Mouse (Mus musculus) layer of hippocampus, adult 9-10 months (tissue): ENCODE data around the gene Thoc3.
A peak's percentile ranks its signal among the peaks of the same experiment; 100 is the strongest.

Experiments used
- DNase-seq: peaks from one replicate; pipeline ENCODE4 v3.0.0; 2022; ENCODE audit warnings: low spot score

The Thoc3 gene

DNA sequence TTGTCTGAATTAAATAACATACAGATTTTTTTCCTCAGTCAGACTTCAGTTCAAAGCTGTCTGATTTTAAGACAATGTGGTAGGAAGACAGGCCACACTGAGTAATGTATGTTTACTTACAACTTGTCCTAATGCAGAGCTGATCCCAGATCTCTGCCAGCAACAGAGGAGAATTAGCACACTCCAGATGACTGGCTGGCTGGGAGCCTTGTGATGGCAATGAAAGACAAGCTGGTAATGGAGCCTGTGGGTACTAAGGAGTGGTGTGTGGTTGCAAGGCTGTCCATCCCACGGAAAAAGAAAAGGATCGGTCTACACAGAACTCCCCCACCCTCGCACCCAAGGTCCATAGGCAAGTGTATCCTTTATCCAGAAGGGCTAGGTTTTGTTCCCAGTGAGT, 25.0 kb downstream of the Thoc3 start:
- peak; percentile 25 for DNase-seq

DNA sequence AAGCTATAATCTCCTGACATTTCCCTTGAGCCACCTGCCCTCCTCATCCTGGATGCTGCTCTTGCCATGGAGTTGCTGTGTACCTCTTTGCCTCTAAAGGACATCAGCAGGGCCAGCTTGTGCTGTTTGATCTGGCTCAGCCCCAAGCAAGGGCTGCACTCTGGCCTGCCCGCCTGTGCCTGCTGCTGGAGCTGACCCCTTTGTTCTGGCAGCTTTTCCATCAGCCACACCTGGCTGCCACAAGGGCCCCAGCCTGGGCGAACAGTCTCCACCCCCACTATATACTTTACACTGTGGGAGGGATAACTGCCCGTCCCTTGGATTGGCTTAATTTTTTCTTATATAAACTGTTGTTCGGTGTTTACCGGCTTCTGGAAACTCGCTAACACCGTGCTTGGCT, 28.7 kb downstream of the Thoc3 start:
- DNase-seq: no peak

DNA sequence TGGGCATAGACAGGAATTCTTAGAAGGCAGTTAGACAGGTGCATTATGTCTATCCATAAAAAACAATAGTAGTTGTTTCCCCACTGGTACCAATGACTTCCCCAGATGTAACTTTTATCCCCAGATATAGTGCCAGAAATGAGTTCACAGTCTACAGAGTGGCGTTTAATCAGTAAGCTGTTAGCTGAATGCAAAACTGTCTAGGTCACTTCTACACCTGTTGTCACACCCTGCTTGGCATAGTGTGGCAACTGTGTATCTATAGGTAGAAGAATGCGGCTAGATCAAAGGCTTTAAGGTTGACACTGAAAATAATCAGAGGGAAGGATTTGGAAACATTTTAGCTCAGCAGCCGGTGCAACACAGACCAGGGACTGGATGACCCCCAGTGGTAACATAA, 29.8 kb downstream of the Thoc3 start:
- no peak for DNase-seq

DNA sequence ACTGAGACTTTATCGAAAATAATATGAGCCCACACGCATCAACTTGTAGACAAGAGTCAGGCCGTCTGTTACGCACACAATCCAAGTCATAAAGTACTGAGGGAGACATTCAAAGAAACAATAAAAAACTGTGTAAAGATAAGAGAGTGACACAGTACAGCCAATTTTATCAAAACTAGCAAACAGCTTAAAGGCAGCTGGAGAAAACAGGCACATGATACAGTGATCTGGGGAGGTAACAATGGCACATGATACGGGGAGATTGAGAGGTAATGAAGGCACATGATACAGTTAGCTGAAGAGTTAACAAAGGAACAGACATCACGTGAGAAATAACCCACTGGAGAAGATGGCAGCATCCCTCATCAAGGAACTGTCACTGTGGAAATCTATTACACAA, 31.6 kb downstream of the Thoc3 start:
- no peak for DNase-seq

DNA sequence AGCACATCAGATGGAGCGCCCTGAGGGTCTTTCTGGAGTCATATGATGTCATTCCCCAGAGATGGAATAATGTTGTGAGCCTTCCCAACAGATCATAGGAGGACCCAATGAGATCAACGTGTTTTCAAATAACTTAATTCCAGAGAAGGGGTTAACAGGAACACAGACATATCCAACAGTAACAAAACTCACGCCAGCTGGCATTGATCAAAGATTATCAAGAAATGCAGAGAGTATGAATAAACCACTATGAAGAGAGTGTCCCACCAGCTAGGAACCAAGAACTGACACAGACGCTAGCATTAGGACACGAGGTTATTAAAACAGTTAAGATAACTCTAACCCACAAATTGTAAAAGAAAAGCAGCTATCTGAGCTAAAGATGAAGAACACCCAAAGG, 32.0 kb downstream of the Thoc3 start:
- DNase-seq: no peak

DNA sequence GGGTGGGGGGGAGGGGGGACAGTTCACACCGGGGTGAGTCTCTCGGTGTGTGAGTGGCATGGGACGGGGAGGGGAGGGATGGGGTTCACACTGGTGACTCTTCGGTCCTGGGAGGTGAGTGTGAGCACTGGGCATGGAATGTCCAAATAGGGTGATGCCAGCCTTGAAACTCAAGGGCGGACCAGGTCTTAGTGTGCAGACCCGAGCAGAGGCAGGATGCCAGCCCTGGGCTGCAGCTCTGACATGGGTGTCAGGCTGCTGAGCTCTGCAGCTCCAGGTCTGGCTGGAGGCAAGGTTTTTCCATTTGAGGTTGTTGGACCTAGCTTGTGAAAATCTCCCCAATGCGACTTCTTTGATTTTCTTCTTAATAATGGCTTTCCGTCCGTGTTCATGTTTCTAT, 37.5 kb downstream of the Thoc3 start:
- DNase-seq: no peak

DNA sequence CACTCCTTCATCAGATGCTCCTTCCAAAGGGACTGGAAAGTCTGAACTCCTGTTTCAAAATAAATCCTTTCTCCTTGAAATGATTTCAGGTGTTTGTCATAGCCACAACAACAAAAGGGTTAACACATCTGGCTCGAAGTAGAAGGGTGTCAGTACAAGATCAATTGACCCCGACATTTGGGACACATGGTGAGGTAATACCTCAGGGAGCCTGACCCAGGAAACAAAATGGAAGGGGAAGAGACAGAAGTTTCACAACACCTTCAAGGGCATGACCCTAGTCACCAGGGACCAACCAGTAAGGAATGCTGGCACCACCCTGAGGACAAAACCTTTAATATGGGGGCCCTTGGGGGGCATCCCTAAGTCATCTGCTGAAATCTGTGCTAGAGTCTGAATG, 38.6 kb downstream of the Thoc3 start:
- DNase-seq: no peak

DNA sequence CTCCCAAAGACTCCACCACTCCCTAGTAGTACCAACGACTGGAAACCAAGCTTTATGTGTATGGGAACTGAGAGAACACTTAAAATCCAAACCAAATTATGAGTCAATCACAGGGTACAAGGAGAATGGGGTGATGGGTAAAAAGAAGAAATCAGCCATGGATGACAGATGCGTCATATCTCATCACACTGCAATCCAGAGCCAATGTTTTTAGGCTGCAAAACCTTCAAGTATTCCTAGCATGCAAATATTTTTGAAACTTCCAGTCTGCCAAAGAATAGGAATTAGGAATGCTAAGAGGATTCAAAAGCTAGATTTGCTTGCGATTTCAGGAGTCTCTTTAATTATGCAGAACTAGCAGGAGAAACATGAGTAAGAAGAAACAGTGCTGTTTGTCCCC, 39.9 kb downstream of the Thoc3 start:
- no peak for DNase-seq

DNA sequence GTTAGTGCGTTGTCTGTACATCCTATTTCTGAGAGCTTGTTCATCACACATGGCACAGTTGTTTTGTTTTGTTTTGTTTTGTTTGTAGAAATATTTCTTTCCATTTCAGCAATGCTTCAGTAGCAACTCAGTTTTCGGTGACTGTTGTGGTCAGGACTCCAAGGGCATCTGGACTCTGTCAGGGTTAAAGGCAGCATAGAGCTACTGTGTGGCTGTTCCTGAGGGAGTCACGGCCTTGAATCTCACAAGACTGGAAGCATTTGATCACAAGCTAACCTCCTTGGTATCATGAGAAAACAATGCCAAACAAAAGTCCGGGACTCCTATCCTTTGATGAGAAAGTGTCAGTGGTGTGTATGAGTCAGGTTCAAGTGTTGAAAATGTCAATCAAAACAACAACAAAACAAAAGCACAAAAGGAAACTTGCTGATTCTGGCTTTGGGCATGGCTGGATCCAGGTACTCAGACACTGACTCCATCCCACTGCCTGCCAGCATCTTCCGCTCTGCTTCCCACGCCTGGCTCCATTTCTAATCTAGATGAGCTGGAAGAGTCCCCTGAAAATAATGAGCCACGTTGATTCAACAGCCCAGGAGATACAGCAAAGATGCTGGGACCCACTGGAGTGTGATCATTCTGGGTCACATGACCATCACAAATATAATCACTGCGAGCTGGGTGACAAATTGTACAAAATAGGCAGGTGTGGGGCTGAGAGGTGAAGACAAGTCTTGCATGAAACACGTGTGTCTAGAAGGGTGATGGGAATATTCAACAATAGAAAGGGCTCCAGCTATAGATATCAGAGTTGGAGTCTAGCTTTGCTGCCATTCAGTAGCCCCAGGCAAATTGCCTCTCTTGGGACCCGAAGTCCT, 41.6 kb downstream of the Thoc3 start:
- no peak for DNase-seq

DNA sequence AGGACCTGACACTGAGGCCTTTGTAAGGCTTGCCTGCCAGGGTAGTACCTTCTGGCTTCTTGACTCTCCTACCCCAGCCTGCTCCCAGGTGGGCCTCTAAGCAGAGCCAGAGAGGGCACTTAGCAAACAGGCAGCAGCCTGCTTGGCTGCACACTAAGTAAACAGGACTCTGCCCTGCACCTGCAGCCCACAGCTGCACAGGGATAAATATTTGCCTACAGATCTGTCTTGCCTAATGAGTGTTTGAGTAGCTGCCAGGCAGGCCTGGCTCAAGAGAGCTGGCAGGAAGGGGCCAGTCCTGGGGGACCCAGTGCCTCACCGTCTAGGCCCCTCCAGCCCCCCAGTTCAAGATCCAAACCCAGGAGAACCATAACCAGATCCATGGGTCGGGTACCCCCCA, 43.4 kb downstream of the Thoc3 start:
- DNase-seq: no peak

DNA sequence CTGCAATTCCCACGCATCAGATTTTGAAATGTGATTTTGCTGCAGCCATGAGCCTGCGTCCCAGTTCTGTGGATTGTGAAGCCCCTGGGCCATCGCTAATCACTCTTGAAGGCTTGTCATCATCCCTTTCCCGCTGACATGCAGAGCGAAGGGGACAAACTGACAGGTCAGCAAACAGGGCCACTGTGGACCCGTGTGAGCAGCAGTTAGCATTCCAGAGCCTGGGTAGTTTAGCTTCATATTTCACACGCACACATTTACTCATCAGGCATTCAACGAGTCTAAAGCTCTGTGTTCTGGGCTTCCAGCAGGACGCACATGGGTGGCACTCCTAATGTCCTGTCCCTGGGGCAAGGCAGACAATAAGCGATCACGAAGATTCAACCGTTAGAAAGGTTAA, 48.4 kb downstream of the Thoc3 start:
- DNase-seq: no peak

DNA sequence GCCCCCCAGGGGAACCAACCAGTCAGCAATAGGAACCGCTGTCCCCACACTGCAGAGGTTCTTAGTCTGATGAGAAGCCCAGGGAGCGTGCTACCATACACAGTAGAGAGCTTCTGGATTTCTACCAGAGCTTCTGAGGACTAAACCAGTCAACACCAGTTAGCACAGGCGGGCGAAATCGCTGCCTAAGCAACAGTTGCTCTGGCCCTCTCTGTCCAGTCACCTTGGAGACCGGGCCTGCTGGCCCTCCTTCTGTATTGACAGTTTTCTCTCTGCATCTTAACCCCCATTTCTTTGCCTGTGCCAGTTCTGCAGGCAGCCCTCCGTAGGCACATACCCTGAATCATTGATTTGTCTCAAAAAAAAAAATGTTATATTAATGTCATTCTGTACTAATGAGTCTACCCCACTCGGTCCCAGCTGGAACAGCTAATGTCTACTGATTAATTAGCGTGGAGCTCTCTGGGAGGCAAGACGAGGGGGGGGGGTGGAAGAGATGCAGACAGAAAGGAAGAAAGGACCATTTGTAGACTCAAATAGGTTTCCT, 49.8 kb downstream of the Thoc3 start:
- no peak for DNase-seq

DNA sequence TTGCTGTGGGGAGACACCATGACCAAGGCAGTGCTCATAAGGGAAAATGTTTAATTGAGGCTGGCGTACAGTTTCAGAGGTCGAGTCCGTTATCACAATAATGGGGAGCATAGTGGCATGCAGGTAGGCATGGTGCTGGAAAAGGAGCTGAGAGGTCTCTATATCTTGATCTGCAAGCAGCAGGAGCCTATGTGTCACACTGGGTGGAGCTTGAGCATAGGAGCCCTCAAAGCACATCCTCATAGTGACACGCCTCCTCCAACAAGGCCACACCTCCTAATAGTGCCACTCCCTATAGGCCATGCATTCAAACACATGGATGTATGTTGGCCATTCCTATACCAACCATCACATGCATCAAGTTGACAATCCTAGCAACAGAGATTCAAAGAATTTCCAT, 53.6 kb downstream of the Thoc3 start:
- DNase-seq: no peak

DNA sequence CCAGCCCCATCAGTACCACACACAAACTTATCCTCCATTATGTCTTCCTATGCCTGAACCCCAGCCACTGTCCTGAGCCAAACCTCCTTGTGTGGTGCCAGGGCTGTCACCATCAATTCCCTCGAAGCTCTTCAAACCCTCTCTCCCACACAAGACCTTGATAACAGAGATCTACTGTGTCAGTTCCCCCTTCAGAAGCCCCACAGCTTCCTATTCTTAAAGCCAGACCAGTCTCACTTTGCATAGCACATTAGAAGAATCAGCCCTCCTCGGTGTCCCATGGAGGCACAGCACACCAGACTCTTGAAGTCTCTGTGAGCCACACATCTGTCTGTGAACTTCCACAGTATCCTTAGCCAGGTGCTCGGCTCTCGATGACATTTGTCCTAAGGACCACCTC, 55.9 kb downstream of the Thoc3 start:
- no peak for DNase-seq

DNA sequence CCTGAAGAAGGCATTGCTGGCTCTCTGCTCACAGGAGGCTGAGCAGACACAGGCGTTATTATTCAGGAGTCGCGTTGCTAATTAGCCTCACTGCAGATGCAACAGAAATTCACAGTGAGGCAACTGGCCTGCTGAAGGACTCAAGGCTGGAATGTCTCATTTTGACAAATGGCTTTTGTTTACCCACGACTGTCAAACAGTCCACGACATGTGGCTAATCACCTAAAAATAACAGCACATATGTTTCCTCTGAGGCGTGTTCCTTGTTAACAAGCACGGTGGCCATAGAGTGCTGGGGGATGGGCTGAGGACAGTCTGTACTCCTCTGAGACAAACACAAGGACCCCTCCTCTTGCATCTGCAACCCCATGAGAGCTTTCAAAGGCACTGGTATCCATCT, 56.4 kb downstream of the Thoc3 start:
- DNase-seq: no peak

DNA sequence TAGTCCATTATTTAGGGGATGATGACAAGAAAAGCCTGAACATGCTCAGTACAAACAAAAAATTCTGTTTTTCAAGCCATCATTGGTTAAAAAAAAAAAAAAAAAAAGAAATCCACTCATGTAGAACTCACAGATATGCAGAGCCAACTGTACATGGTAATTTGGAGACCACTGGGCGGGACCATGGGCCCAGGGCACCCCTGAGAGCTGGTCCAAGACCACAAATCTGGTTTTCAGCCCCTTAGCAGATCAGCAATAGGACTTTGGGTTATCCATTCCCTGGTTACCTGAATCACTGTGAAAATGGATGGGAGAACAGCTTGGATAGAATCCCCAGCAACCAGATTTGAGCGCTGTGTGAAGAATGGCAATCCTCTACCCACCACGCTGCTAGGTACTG, 57.0 kb downstream of the Thoc3 start:
- DNase-seq: no peak
